ENCODE assay signal across 22 mouse cellular contexts in the genomic region with DNA sequence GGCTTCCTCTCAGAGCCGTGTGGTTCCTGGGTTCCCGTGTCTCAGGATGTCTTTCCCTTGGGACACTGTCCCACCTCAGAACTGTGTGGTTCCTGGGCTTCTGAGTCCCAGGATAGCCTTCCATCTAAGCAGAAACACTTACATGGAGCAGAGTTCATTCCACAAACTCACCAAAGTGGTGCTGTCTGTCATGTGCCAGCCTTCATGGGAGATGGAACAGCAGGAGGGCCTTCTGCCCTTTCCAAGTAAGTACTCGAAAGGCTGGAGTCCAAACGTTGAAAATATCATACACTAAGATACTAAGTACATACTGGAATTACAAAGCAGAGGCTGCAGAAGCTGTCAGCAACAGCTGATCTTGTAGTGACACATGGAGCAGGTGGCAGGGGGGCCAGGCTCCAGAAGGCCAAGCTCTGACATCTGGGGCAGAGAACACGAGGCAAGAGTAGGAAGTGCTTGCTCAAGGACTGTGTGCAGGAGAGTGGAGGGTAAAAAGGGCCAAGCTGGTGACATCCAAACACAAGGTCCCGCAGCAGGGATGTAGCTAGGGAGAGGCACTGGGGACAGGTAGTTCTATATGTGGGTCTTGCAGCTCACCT. TPM values are rescaled to one million over a fixed set of nuclear protein-coding genes. Genes with fewer than 3 reads are reported as not detected.
DNase-seq lines count a peak whose midpoint lies in the region; ATAC-seq and TF ChIP-seq lines count a peak whose summit lies in the region.
"Had no signal": no experiment of that assay in that cellular context is flagged by ENCODE, and none has a peak within 500 bp of the region (broad histone marks: within the 10 kb centered on the region; RNA-seq: fewer than 3 reads in every experiment).

No protein-coding gene starts in this region.

- 78% methylated on average over 6 of the region's 6 CpGs for WGBS in limb, embryonic 14.5 days
- WGBS in limb, embryonic 10.5 days, result 83% methylated on average over 6 of the region's 6 CpGs

- no peak overlapping the region for H3K4me2 ChIP-seq in limb, embryonic 14.5 days (replicated peaks; ENCODE audit: low read depth, low read length, severe bottlenecking)
- H3K4me2 ChIP-seq: forebrain, embryonic 15.5 days; heart, embryonic 11.5 days; hindbrain, embryonic 15.5 days; intestine, embryonic 15.5 days; limb, embryonic 13.5 days; lung, embryonic 15.5 days had no signal

- no peaks in the 10 kb centered on the region for H3K27me3 ChIP-seq in limb, embryonic 14.5 days (ENCODE audit: control insufficient read depth, insufficient read depth, low read length)
- no peaks in the 10 kb centered on the region for H3K27me3 ChIP-seq in limb, embryonic 10.5 days (ENCODE audit: low read depth, poor library complexity, severe bottlenecking)
- H3K27me3 ChIP-seq: CH12.LX; forebrain, embryonic 15.5 days; hindbrain, embryonic 15.5 days; intestine, embryonic 15.5 days; limb, embryonic 13.5 days; lung, embryonic 15.5 days; Patski had no signal

- H3K27ac ChIP-seq in limb, embryonic 14.5 days (replicated peaks; ENCODE audit: low read depth, low read length), result no peak overlapping the region
- no peak overlapping the region for H3K27ac ChIP-seq in limb, embryonic 10.5 days
- H3K27ac ChIP-seq: forebrain, embryonic 15.5 days; hindbrain, embryonic 15.5 days; intestine, embryonic 15.5 days; limb, embryonic 13.5 days; liver, embryonic 14.5 days; lung, embryonic 15.5 days; stomach, postnatal 0 days had no signal

- H3K4me1 ChIP-seq in limb, embryonic 14.5 days (ENCODE audit: control insufficient read depth, insufficient read depth, low read length), result no peaks in the 10 kb centered on the region; the same call in 1 of the 2 replicates
- H3K4me1 ChIP-seq in limb, embryonic 10.5 days, result peaks cover 24% of the 10 kb centered on the region
- H3K4me1 ChIP-seq: hindbrain, embryonic 15.5 days; intestine, embryonic 15.5 days; lung, embryonic 15.5 days had no signal

- no peak overlapping the region for H3K9ac ChIP-seq in limb, embryonic 14.5 days (ENCODE audit: low read depth, low read length, severe bottlenecking)
- H3K9ac ChIP-seq: forebrain, embryonic 15.5 days; hindbrain, embryonic 15.5 days; intestine, embryonic 15.5 days; limb, embryonic 13.5 days; liver, embryonic 14.5 days; lung, embryonic 15.5 days had no signal

- no peak overlapping the region for H3K4me3 ChIP-seq in limb, embryonic 14.5 days (replicated peaks; ENCODE audit: low read length)
- H3K4me3 ChIP-seq in limb, embryonic 10.5 days, result no peak overlapping the region
- H3K4me3 ChIP-seq: forebrain, embryonic 15.5 days; hindbrain, embryonic 15.5 days; intestine, embryonic 15.5 days; limb, embryonic 13.5 days; lung, embryonic 15.5 days had no signal

- no peaks in the 10 kb centered on the region for H3K9me3 ChIP-seq in limb, embryonic 14.5 days (ENCODE audit: control insufficient read depth, low read length)
- no peaks in the 10 kb centered on the region for H3K9me3 ChIP-seq in limb, embryonic 10.5 days (replicated peaks)
- H3K9me3 ChIP-seq: forebrain, embryonic 15.5 days; hindbrain, embryonic 15.5 days; intestine, embryonic 15.5 days; limb, embryonic 13.5 days; lung, embryonic 15.5 days had no signal

- no peak for TF ChIP-seq POLR2A in limb, embryonic 14.5 days (IDR thresholded peaks at IDR 0.05; ENCODE audit: borderline replicate concordance, extremely low read depth, insufficient read depth, insufficient read length)

- DNase-seq in heart, adult 11 months, result peak; percentile 79
- DNase-seq in heart, adult 9 months (ENCODE audit: low spot score in 2 of 2), result no peak
- DNase-seq in limb, embryonic 14.5 days (ENCODE audit: low spot score), result peak; percentile 13
- no peak for DNase-seq in limb, embryonic 10.5 days (ENCODE audit: low spot score)
- peak; percentile 63 for DNase-seq in gastrocnemius, postnatal 25 days
- DNase-seq in lung, postnatal 36 days, result no peak
- DNase-seq in thymus, adult 18-20 months, result no peak
- DNase-seq: adrenal gland, adult 2 months; B cell, adult 2 months; cerebellum, adult 11 months; lung, postnatal 4 days had no signal

- H3K36me3 ChIP-seq in limb, embryonic 14.5 days (ENCODE audit: control insufficient read depth, insufficient read depth, low read length), result peaks cover 40% of the 10 kb centered on the region
- peaks cover 36% of the 10 kb centered on the region for H3K36me3 ChIP-seq in limb, embryonic 10.5 days

- ATAC-seq in limb, embryonic 14.5 days (ENCODE audit: low FRiP score, low read depth), result peak; percentile 63; the same call in 1 of the 2 replicates
- ATAC-seq: forebrain, embryonic 15.5 days; intestine, embryonic 15.5 days; midbrain, embryonic 16.5 days; Patski had no signal

RNA-seq across cellular contexts. Expression of a gene that starts 43.4 kb away (rescaled TPM):
- 55.1 and 62.5 TPM in 2 replicates for polyA plus RNA-seq in limb, embryonic 14.5 days (2012; rRNA removed)
- 75.4 and 76.1 TPM in 2 replicates for polyA plus RNA-seq in limb, embryonic 14.5 days (2014; fragmentation: Nextera tagmentation; extraction: Ambion mirVana)
- 71.4 and 76.9 TPM in 2 replicates for polyA plus RNA-seq in limb, embryonic 10.5 days (2016; fragmentation: Nextera tagmentation; extraction: Ambion mirVana)
- 10 to 100 TPM; 79.3 to 80.6 TPM for total RNA-seq in gastrocnemius, postnatal 25 days (2021)

RNA-seq across cellular contexts. Expression of a gene that starts 43.7 kb away (rescaled TPM):
- 37.7 and 46.2 TPM in 2 replicates for polyA plus RNA-seq in limb, embryonic 14.5 days (2012; rRNA removed)
- polyA plus RNA-seq in limb, embryonic 14.5 days (2014; fragmentation: Nextera tagmentation; extraction: Ambion mirVana), result 5.5 and 6.0 TPM in 2 replicates
- 3.3 and 3.4 TPM in 2 replicates for polyA plus RNA-seq in limb, embryonic 10.5 days (2016; fragmentation: Nextera tagmentation; extraction: Ambion mirVana)
- 10 to 100 TPM; 61.6 to 71.1 TPM for total RNA-seq in gastrocnemius, postnatal 25 days (2021)

Comparison
In these comparisons a context has a peak if more than half of its experiments do, and no peak if none do; other contexts are left out.
1. DNase-seq: peak in heart, adult 11 months (single experiment), limb, embryonic 14.5 days (single experiment) and gastrocnemius, postnatal 25 days (single experiment); none in heart, adult 9 months (0 of 2), limb, embryonic 10.5 days (single experiment), lung, postnatal 36 days (single experiment) and thymus, adult 18-20 months (0 of 2).